Mouse (Mus musculus) embryonic facial prominence, embryonic 14.5 days (tissue): ENCODE measurements around the gene Ifna9. TPM values are rescaled to one million over a fixed set of nuclear protein-coding genes. Genes with fewer than 3 reads are reported as not detected.

ENCODE experiments used
- ATAC-seq: fragments of 200-750 bp; cut with Nextera tagmentation; 2 replicates; pipeline ENCODE4 v1.8.0; 2017; ENCODE audit warnings: low read depth, moderate number of reproducible peaks, moderate TSS enrichment
- DNase-seq: peaks from one replicate; pipeline ENCODE4 v3.0.0-alpha.2; 2015; ENCODE audit warnings: low spot score
- H3K27ac ChIP-seq: fragments of 300-500 bp; sonication (generic); replicated peaks from 2 replicates; pipeline ENCODE4 v1.5.1; 2014; ENCODE audit warnings: low read depth, mild to moderate bottlenecking, low read length, moderate library complexity
- H3K27me3 ChIP-seq: fragments of 300-500 bp; sonication (generic); replicated peaks from 2 replicates; pipeline ENCODE4 v1.6.1; 2014; ENCODE audit warnings: low read length; ENCODE audit not compliant: control insufficient read depth, insufficient read depth
- H3K36me3 ChIP-seq: fragments of 300-500 bp; sonication (generic); 2 replicates; pipeline ENCODE4 v1.6.1; 2014; ENCODE audit warnings: low read length, mixed read lengths; ENCODE audit not compliant: control insufficient read depth, insufficient read depth
- H3K4me1 ChIP-seq: fragments of 300-500 bp; sonication (generic); 2 replicates; pipeline ENCODE4 v1.6.1; 2014; ENCODE audit warnings: antibody characterized with exemption, low read length; ENCODE audit not compliant: control insufficient read depth, insufficient read depth
- H3K4me2 ChIP-seq: fragments of 300-500 bp; sonication (generic); 2 replicates; pipeline ENCODE4 v1.6.1; 2014; ENCODE audit warnings: low read depth, mild to moderate bottlenecking, low read length, moderate library complexity, mixed read lengths
- H3K4me3 ChIP-seq: fragments of 300-500 bp; sonication (generic); 2 replicates; pipeline ENCODE4 v1.5.1; 2014; ENCODE audit warnings: low read depth, mild to moderate bottlenecking, low read length
- H3K9ac ChIP-seq: fragments of 300-500 bp; sonication (generic); 2 replicates; pipeline ENCODE4 v1.6.1; 2014; ENCODE audit warnings: low read depth, mild to moderate bottlenecking, low read length, moderate library complexity, mixed read lengths
- H3K9me3 ChIP-seq: fragments of 300-500 bp; sonication (generic); 2 replicates; pipeline ENCODE4 v1.6.1; 2016; ENCODE audit warnings: low read length; ENCODE audit not compliant: control insufficient read depth
- WGBS: fragments of 180-500 bp; shearing (Covaris S2); extraction: QIAGEN DNeasy Blood & Tissue Kit; methylation state at CpG from one replicate; pipeline ENCODE4 v1.1.7; 2014; 5-methylcytosine and 5-hydroxymethylcytosine counted together
- polyA plus RNA-seq: library from polyadenylated mRNA; unstranded; fragments of >200 nt; fragmentation: Nextera tagmentation; extraction: Ambion mirVana; gene quantifications from 2 replicates; pipeline ENCODE4 v1.2.1, GENCODE M21; 2014

Gene Ifna9
- polyA plus RNA-seq, 1 experiment from 2014 or later = not detected

- peak overlapping the region; percentile 34 for H3K4me3 ChIP-seq
- peak overlapping the region; percentile 34; the same call in 1 of the 2 replicates for H3K9ac ChIP-seq
- H3K4me2 ChIP-seq = peak overlapping the region; percentile 59
- DNase-seq (peak; percentile 89), ATAC-seq (peak; percentile 75; the same call in 1 of the 2 replicates)
- peaks cover 3% of the 10 kb centered on the region; the same call in 1 of the 2 replicates for H3K4me1 ChIP-seq
- H3K9me3 ChIP-seq = no peaks in the 10 kb centered on the region
- no peak overlapping the region for H3K27ac ChIP-seq
- 26% methylated on average over 22 of the region's 22 CpGs for WGBS
- H3K27me3 ChIP-seq = no peaks in the 10 kb centered on the region; the same call in none of the 2 replicates
- no peaks in the 10 kb centered on the region for H3K36me3 ChIP-seq
Observed at GRCm38 (mm10) chr4:88550161-88550945, 41.8 kb downstream of the Ifna9 start.

GRCm38 (mm10) chr4:88547986-88548385 lies 44.2 kb downstream of the Ifna9 start:
- H3K4me2 ChIP-seq = no peak overlapping the region
- H3K4me1 ChIP-seq = peaks cover 3% of the 10 kb centered on the region; the same call in 1 of the 2 replicates
- no peak overlapping the region for H3K4me3 ChIP-seq
- DNase-seq (no peak), ATAC-seq (no peak)
- no peaks in the 10 kb centered on the region for H3K36me3 ChIP-seq
- no peaks in the 10 kb centered on the region; the same call in none of the 2 replicates for H3K27me3 ChIP-seq
- no peak overlapping the region for H3K27ac ChIP-seq
- no peaks in the 10 kb centered on the region for H3K9me3 ChIP-seq
- H3K9ac ChIP-seq = no peak overlapping the region
- WGBS = 67% methylated on average over 1 of the region's 1 CpGs

GRCm38 (mm10) chr4:88543649-88544234 lies 48.4 kb downstream of the Ifna9 start:
- no peak overlapping the region for H3K27ac ChIP-seq
- ATAC-seq (0 out of 2 replicates have a peak, but pooled peaks have one; percentile 55), DNase-seq (peak; percentile 70)
- no peaks in the 10 kb centered on the region for H3K9me3 ChIP-seq
- H3K9ac ChIP-seq = no peak overlapping the region
- no peaks in the 10 kb centered on the region; the same call in none of the 2 replicates for H3K27me3 ChIP-seq
- no peak overlapping the region for H3K4me3 ChIP-seq
- H3K36me3 ChIP-seq = no peaks in the 10 kb centered on the region
- no peaks in the 10 kb centered on the region for H3K4me1 ChIP-seq
- 46% methylated on average over 2 of the region's 2 CpGs for WGBS
- no peak overlapping the region for H3K4me2 ChIP-seq

Other genes with a start within 250 kb of the Ifna9 start
- gene Hacd4, start 153.5 kb downstream of the Ifna9 start, polyA plus RNA-seq = 11.8 and 12.6 TPM in 2 replicates
- not detected in 2 replicates for gene Ifnb1, start 69.6 kb downstream of the Ifna9 start, polyA plus RNA-seq
- gene Ifna15, start 34.1 kb downstream of the Ifna9 start, polyA plus RNA-seq = not detected in 2 replicates
- not detected in 2 replicates for gene Ifna14, start 20.6 kb downstream of the Ifna9 start, polyA plus RNA-seq
- not detected in 2 replicates for gene Ifna12, start 11.0 kb upstream of the Ifna9 start, polyA plus RNA-seq
- gene C87499, start 42.0 kb upstream of the Ifna9 start, polyA plus RNA-seq = not detected in 2 replicates
- not detected in 2 replicates for gene Ifna13, start 52.1 kb upstream of the Ifna9 start, polyA plus RNA-seq
- gene Ifna16, start 84.5 kb upstream of the Ifna9 start, polyA plus RNA-seq = not detected in 2 replicates
- gene Ifna2, start 91.5 kb upstream of the Ifna9 start, polyA plus RNA-seq = not detected in 2 replicates
- gene Ifnab, start 99.0 kb upstream of the Ifna9 start, polyA plus RNA-seq = not detected in 2 replicates
- 1.2 and 2.0 TPM in 2 replicates for gene Gm26566, start 129.4 kb upstream of the Ifna9 start, polyA plus RNA-seq
- 126 and 129 TPM in 2 replicates for gene Klhl9, start 130.1 kb upstream of the Ifna9 start, polyA plus RNA-seq
- gene Gm13271, start 162.5 kb upstream of the Ifna9 start, polyA plus RNA-seq = not detected in 2 replicates
- 0.17 and 0.28 TPM in 2 replicates for gene Gm13283, start 167.7 kb upstream of the Ifna9 start, polyA plus RNA-seq
- gene Gm13290, start 181.4 kb upstream of the Ifna9 start, polyA plus RNA-seq = 0.48 TPM in 1 of 2 replicates, not detected in the other
- gene Gm13289, start 184.5 kb upstream of the Ifna9 start, polyA plus RNA-seq = not detected in 2 replicates
- gene Gm13272, start 187.5 kb upstream of the Ifna9 start, polyA plus RNA-seq = not detected in 2 replicates
- 0.16 and 0.31 TPM in 2 replicates for gene Ifnz, start 189.7 kb upstream of the Ifna9 start, polyA plus RNA-seq
- gene Gm13276, start 193.3 kb upstream of the Ifna9 start, polyA plus RNA-seq = not detected in 2 replicates
- not detected in 2 replicates for gene Gm13277, start 196.2 kb upstream of the Ifna9 start, polyA plus RNA-seq
- gene Gm13278, start 199.2 kb upstream of the Ifna9 start, polyA plus RNA-seq = not detected in 2 replicates
- gene Gm13275, start 202.1 kb upstream of the Ifna9 start, polyA plus RNA-seq = not detected in 2 replicates
- gene Gm13279, start 205.0 kb upstream of the Ifna9 start, polyA plus RNA-seq = not detected in 2 replicates
- gene Gm13285, start 207.3 kb upstream of the Ifna9 start, polyA plus RNA-seq = 0.67 and 0.74 TPM in 2 replicates
- 0.54 TPM in 1 of 2 replicates, not detected in the other for gene Gm13287, start 210.9 kb upstream of the Ifna9 start, polyA plus RNA-seq
- 0.21 TPM in 1 of 2 replicates, not detected in the other for gene Gm13288, start 213.1 kb upstream of the Ifna9 start, polyA plus RNA-seq
- gene Ifna7, start 223.8 kb upstream of the Ifna9 start, polyA plus RNA-seq = not detected in 2 replicates
- not detected in 2 replicates for gene Ifna11, start 227.6 kb upstream of the Ifna9 start, polyA plus RNA-seq
- gene Ifna6, start 235.0 kb upstream of the Ifna9 start, polyA plus RNA-seq = not detected in 2 replicates
- gene Ifna5, start 243.1 kb upstream of the Ifna9 start, polyA plus RNA-seq = not detected in 2 replicates
- not detected in 2 replicates for gene Ifna4, start 249.5 kb upstream of the Ifna9 start, polyA plus RNA-seq